Mouse (Mus musculus): ENCODE results near the gene Atp1a2. TPM values are rescaled to one million over a fixed set of nuclear protein-coding genes. Genes with fewer than 3 reads are reported as not detected.
"Not testable (repeated sequence)": the region's sequence is repeated elsewhere in the genome, so short reads cannot be mapped to it uniquely, and the experiment has no call there.

Atp1a2 gene
- polyA plus RNA-seq, 1 experiment, result 195 TPM

GRCm38 (mm10) chr1:172273386-172273785 lies 24.5 kb downstream of the Atp1a2 start:
- no peak for DNase-seq (ENCODE audit: low read depth)

- DNase-seq (ENCODE audit: low read depth), result no peak
Measured at GRCm38 (mm10) chr1:172271765-172272164, 26.1 kb downstream of the Atp1a2 start.

GRCm38 (mm10) chr1:172271208-172271607 lies 26.7 kb downstream of the Atp1a2 start:
- DNase-seq (ENCODE audit: low read depth), result no peak

GRCm38 (mm10) chr1:172261477-172262078 lies 36.3 kb downstream of the Atp1a2 start, which contains the start of gene Igsf8:
TSS of gene Igsf8 (plus strand) at chr1:172261641.
- DNase-seq (ENCODE audit: low read depth), result no peak

GRCm38 (mm10) chr1:172258314-172258713 lies 39.5 kb downstream of the Atp1a2 start, which contains the start of gene Atp1a4:
TSS of gene Atp1a4 (minus strand) at chr1:172258414.
- no peak for DNase-seq (ENCODE audit: low read depth)

GRCm38 (mm10) chr1:172247679-172248078 lies 50.2 kb downstream of the Atp1a2 start:
- DNase-seq (ENCODE audit: low read depth), result no peak

- no peak for DNase-seq (ENCODE audit: low read depth)
Measured at GRCm38 (mm10) chr1:172247216-172247615, 50.6 kb downstream of the Atp1a2 start.

GRCm38 (mm10) chr1:172244645-172245044 lies 53.2 kb downstream of the Atp1a2 start:
- not testable (repeated sequence) for DNase-seq (ENCODE audit: low read depth)

- DNase-seq (ENCODE audit: low read depth), result no peak
Measured at GRCm38 (mm10) chr1:172243547-172244205, 54.2 kb downstream of the Atp1a2 start.

- DNase-seq (ENCODE audit: low read depth), result no peak
Measured at GRCm38 (mm10) chr1:172242401-172242800, 55.5 kb downstream of the Atp1a2 start.

- no peak for DNase-seq (ENCODE audit: low read depth)
Measured at GRCm38 (mm10) chr1:172240945-172241708, 56.7 kb downstream of the Atp1a2 start.

- no peak for DNase-seq (ENCODE audit: low read depth)
Measured at GRCm38 (mm10) chr1:172229215-172229614, 68.6 kb downstream of the Atp1a2 start.

GRCm38 (mm10) chr1:172228209-172228608 lies 69.7 kb downstream of the Atp1a2 start:
- DNase-seq (ENCODE audit: low read depth), result no peak

Other genes starting within 250 kb of the Atp1a2 start
- 0.06 TPM in 1 of 2 replicates, not detected in the other for gene Nhlh1, start 240.5 kb downstream of the Atp1a2 start, polyA plus RNA-seq (2012; rRNA removed)
- gene Copa, start 215.5 kb downstream of the Atp1a2 start, polyA plus RNA-seq (2012; rRNA removed), result 50.5 and 112 TPM in 2 replicates
- 143 and 195 TPM in 2 replicates for gene Ncstn, start 215.3 kb downstream of the Atp1a2 start, polyA plus RNA-seq (2012; rRNA removed)
- gene Pex19, start 171.3 kb downstream of the Atp1a2 start, polyA plus RNA-seq (2012; rRNA removed), result 113 and 201 TPM in 2 replicates
- gene Dcaf8, start 150.0 kb downstream of the Atp1a2 start, polyA plus RNA-seq (2012; rRNA removed), result 77.2 and 89.5 TPM in 2 replicates
- 148 and 165 TPM in 2 replicates for gene Pea15a, start 91.3 kb downstream of the Atp1a2 start, polyA plus RNA-seq (2012; rRNA removed)
- 8.5 and 14.4 TPM in 2 replicates for gene Casq1, start 78.2 kb downstream of the Atp1a2 start, polyA plus RNA-seq (2012; rRNA removed)
- 2.7 and 4.3 TPM in 2 replicates for gene Atp1a4, start 39.6 kb downstream of the Atp1a2 start, polyA plus RNA-seq (2012; rRNA removed)
- gene Igsf8, start 36.4 kb downstream of the Atp1a2 start, polyA plus RNA-seq (2012; rRNA removed), result 88.9 and 98.2 TPM in 2 replicates
- 0.24 and 0.42 TPM in 2 replicates for gene Kcnj9, start 31.3 kb upstream of the Atp1a2 start, polyA plus RNA-seq (2012; rRNA removed)
- 0.18 and 0.19 TPM in 2 replicates for gene Kcnj10, start 43.1 kb upstream of the Atp1a2 start, polyA plus RNA-seq (2012; rRNA removed)
- gene Pigm, start 78.5 kb upstream of the Atp1a2 start, polyA plus RNA-seq (2012; rRNA removed), result 6.6 and 8.0 TPM in 2 replicates
- gene Slamf9, start 177.3 kb upstream of the Atp1a2 start, polyA plus RNA-seq (2012; rRNA removed), result 14.2 and 18.2 TPM in 2 replicates
- gene Igsf9, start 183.7 kb upstream of the Atp1a2 start, polyA plus RNA-seq (2012; rRNA removed), result 17.5 and 19.5 TPM in 2 replicates
- 240 and 287 TPM in 2 replicates for gene Tagln2, start 202.0 kb upstream of the Atp1a2 start, polyA plus RNA-seq (2012; rRNA removed)
- 2.6 and 5.3 TPM in 2 replicates for gene Cfap45, start 222.7 kb upstream of the Atp1a2 start, polyA plus RNA-seq (2012; rRNA removed)